Mouse (Mus musculus) myocyte (in vitro differentiated cells): ENCODE data around the gene Vegfb. TPM values are rescaled to one million over a fixed set of nuclear protein-coding genes. Genes with fewer than 3 reads are reported as not detected.

Experiments
- H3K27me3 ChIP-seq: one replicate; pipeline ENCODE4 v1.6.1; 2011; ENCODE audit not compliant: control insufficient read depth, insufficient read depth, insufficient read length
- H3K36me3 ChIP-seq: one replicate; pipeline ENCODE4 v1.6.1; 2011; ENCODE audit not compliant: control insufficient read depth, insufficient read depth
- H3K4me2 ChIP-seq: one replicate; pipeline ENCODE4 v1.6.1; 2011; ENCODE audit warnings: low read depth, control low read depth
- H3K4me3 ChIP-seq: one replicate; pipeline ENCODE4 v1.5.1; 2011; ENCODE audit warnings: mild to moderate bottlenecking, control low read depth, moderate library complexity
- H3K79me2 ChIP-seq: one replicate; pipeline ENCODE4 v1.6.1; 2011; ENCODE audit not compliant: control insufficient read depth, insufficient read depth
- H3ac ChIP-seq: one replicate; pipeline ENCODE4 v1.6.1; 2011; ENCODE audit not compliant: control insufficient read depth, insufficient read length
- CEBPB ChIP-seq: IDR thresholded peaks from 2 replicates; pipeline ENCODE4 v1.6.1; 2011; ENCODE audit warnings: mild to moderate bottlenecking, moderate library complexity; ENCODE audit not compliant: poor library complexity, insufficient read depth, severe bottlenecking
- E2F4 ChIP-seq: IDR thresholded peaks from one replicate; pipeline ENCODE4 v1.6.1; 2011; ENCODE audit warnings: mild to moderate bottlenecking, control low read depth, moderate library complexity; ENCODE audit not compliant: insufficient read depth
- MAX ChIP-seq: IDR thresholded peaks from one replicate; pipeline ENCODE4 v1.6.1; 2011; ENCODE audit warnings: low read depth, mild to moderate bottlenecking, control low read depth
- MYOD1 ChIP-seq, 3 experiments: IDR thresholded peaks; one replicate each; pipeline ENCODE4 v1.6.1; 2011; ENCODE audit warnings: control low read depth in 2 of 3, low read depth in 2 of 3, mild to moderate bottlenecking in 2 of 3, moderate library complexity in 1 of 3; ENCODE audit not compliant: insufficient read length in 2 of 3, control insufficient read depth in 1 of 3
- MYOG ChIP-seq, 3 experiments: IDR thresholded peaks; one replicate each; pipeline ENCODE4 v1.6.1; 2011; ENCODE audit warnings: control low read depth in 2 of 3, low read depth in 2 of 3, mild to moderate bottlenecking in 2 of 3; ENCODE audit not compliant: insufficient read length in 2 of 3, control insufficient read depth in 1 of 3, insufficient read depth in 1 of 3
- POLR2A ChIP-seq: IDR thresholded peaks from one replicate; pipeline ENCODE4 v1.6.1; 2011; ENCODE audit warnings: low read depth, mild to moderate bottlenecking, control low read depth, moderate library complexity; ENCODE audit not compliant: insufficient read length
- POLR2AphosphoS2 ChIP-seq: IDR thresholded peaks from one replicate; pipeline ENCODE4 v1.6.1; 2011; ENCODE audit warnings: low read depth, control low read depth; ENCODE audit not compliant: insufficient read length
- REST ChIP-seq: IDR thresholded peaks from one replicate; pipeline ENCODE4 v1.6.1; 2011; ENCODE audit warnings: mild to moderate bottlenecking, control low read depth, moderate library complexity; ENCODE audit not compliant: insufficient read depth, insufficient read length
- SRF ChIP-seq: IDR thresholded peaks from one replicate; pipeline ENCODE4 v1.6.1; 2011; ENCODE audit warnings: low read depth; ENCODE audit not compliant: control insufficient read depth, insufficient read length
- TCF12 ChIP-seq: IDR thresholded peaks from one replicate; pipeline ENCODE4 v1.6.1; 2011; ENCODE audit warnings: mild to moderate bottlenecking, control low read depth; ENCODE audit not compliant: poor library complexity, insufficient read depth, severe bottlenecking
- TCF3 ChIP-seq: IDR thresholded peaks from one replicate; pipeline ENCODE4 v1.6.1; 2011; ENCODE audit warnings: low read depth, control low read depth; ENCODE audit not compliant: insufficient read length
- USF1 ChIP-seq: IDR thresholded peaks from one replicate; pipeline ENCODE4 v1.6.1; 2011; ENCODE audit warnings: low read depth, mild to moderate bottlenecking, control low read depth, moderate library complexity
- polyA plus RNA-seq: library from polyadenylated mRNA; unstranded; fragments of >200 nt; fragmentation: generic; extraction: Trizol; gene quantifications from one replicate; pipeline ENCODE4 v1.2.1, GENCODE M21; 2012; ENCODE audit warnings: missing spikeins

Vegfb gene
- polyA plus RNA-seq, 1 experiment, result 49.2 TPM

DNA sequence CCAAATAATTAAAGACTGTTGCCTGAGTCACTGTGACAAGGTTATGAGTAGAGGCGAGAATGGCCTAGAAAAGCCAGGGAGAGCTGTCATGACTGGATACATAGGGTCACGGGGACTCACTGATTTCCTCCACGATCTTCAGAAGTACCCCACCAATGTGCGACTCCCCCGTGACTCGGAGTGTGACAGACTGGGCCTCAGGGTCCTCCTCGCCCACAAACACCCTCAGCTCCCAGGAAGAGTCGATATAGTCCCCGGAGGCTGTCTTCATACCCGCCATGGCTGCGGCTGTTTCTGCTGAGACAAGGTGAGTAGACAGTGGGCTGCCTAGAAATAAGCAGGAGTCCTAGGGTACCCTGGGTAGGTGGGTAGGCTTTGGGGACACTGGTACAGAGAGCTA is 31.1 kb upstream of the Vegfb start:
- TF ChIP-seq SRF (no peak), TCF3 (no peak), REST (no peak), TCF12 (no peak), CEBPB (no peak), POLR2AphosphoS2 (no peak), MYOG (IDR thresholded peaks at IDR 0.05; ENCODE audit: control insufficient read depth in 1 of 3, insufficient read depth in 1 of 3, insufficient read length in 2 of 3, low read depth in 2 of 3) (no peak), POLR2A (no peak), MYOD1 (IDR thresholded peaks at IDR 0.05; ENCODE audit: control insufficient read depth in 1 of 3, insufficient read length in 2 of 3, low read depth in 2 of 3) (no peak), E2F4 (no peak), USF1 (no peak), MAX (no peak)
- Histone ChIP-seq H3K4me2 (no peak overlapping the region), H3K79me2 (no peaks in the 10 kb centered on the region), H3K27me3 (no peaks in the 10 kb centered on the region), H3ac (no peak overlapping the region), H3K4me3 (no peak overlapping the region), H3K36me3 (peaks cover 37% of the 10 kb centered on the region)

DNA sequence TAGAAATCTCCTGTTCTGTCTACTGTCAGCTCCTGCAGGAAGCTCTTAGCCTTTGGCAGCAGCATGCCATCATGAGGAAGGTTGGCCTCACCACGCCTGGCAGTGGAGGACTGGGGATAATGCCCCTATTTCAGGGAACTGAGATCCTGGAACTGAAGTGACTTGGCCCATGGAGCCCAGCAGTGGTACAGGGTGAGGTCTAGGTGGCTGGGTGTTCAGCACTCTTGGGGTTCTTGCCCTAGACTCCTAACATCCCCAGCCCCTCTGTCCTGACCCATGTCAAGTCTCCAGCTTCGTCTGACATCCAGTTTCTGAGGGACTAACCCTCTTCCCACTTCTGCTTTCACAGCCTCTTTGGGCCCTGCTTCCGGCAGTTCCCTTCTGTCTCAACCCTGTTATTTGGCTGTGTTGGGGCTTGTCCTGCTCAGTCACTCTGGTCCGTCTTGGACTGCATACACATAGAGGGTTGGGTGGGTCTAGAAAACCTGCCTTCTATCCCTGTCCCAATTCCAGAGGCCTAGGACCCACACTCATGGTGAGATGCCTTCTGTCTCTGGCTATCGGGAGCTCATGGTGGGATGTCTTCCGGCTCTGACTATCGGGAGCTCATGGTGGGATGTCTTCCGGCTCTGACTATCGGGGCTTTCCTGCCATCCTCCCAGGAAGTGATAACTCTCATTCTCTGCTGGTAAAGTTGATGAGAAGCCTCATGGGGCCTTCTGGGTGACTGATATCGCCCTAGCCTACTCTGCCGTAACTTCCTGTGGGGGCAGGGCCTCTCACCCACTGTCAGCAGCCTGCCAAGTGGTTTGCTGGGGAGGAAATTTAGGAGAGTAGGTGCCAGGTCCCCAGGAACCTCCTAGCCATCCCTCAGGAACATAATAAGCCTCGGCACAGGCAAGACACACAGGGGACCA is 30.3 kb upstream of the Vegfb start:
- TF ChIP-seq E2F4, result no peak
- TF ChIP-seq TCF3, result no peak
- TF ChIP-seq SRF, result no peak
- TF ChIP-seq USF1, result no peak
- TF ChIP-seq POLR2A, result no peak
- TF ChIP-seq MAX, result no peak
- TF ChIP-seq TCF12, result no peak
- TF ChIP-seq REST, result no peak
- no peak for TF ChIP-seq MYOD1 (IDR thresholded peaks at IDR 0.05; ENCODE audit: control insufficient read depth in 1 of 3, insufficient read length in 2 of 3, low read depth in 2 of 3)
- no peak for TF ChIP-seq POLR2AphosphoS2
- no peak for TF ChIP-seq CEBPB
- no peak for TF ChIP-seq MYOG (IDR thresholded peaks at IDR 0.05; ENCODE audit: control insufficient read depth in 1 of 3, insufficient read depth in 1 of 3, insufficient read length in 2 of 3, low read depth in 2 of 3)
- H3K27me3 ChIP-seq, result no peaks in the 10 kb centered on the region
- H3K4me2 ChIP-seq, result no peak overlapping the region

DNA sequence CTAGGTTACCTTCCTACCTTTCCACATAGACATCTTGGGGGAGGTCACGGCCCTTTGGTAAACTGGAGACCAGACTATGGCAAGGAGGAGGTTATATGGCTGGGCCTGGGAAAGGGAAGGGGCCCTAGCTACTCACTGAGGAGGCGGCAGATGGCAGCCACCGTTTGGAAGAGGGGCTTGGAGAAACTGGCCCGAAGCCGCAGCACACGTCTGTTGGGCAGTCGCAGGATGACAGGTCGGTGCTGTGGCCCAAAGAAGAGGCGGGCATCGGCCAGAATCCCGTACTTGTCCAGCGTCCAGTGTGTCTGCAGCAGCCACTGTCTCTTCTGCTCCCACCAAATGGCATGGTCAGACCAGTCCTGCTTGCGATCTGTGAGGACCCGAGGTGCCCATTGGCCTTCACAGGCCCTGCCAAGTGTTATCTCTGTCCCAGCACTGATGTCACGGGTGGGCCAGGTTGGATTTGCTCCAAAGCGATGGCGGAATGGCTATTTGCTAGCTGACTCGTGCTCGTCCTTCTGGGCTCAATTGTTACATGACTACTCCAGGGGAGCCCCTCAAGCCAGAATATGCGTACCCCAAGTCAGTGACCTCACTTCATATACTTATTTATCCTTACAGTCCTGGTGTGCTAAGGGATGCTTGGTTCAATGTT is 27.2 kb upstream of the Vegfb start:
- Histone ChIP-seq H3K4me3 (no peak overlapping the region), H3K79me2 (no peaks in the 10 kb centered on the region), H3K36me3 (peaks cover under 1% of the 10 kb centered on the region), H3ac (no peak overlapping the region), H3K27me3 (no peaks in the 10 kb centered on the region), H3K4me2 (no peak overlapping the region)
- TF ChIP-seq POLR2A (no peak), USF1 (no peak), TCF3 (no peak), MAX (no peak), SRF (no peak), CEBPB (no peak), TCF12 (no peak), REST (no peak), MYOG (IDR thresholded peaks at IDR 0.05; ENCODE audit: control insufficient read depth in 1 of 3, insufficient read depth in 1 of 3, insufficient read length in 2 of 3, low read depth in 2 of 3) (no peak), POLR2AphosphoS2 (no peak), E2F4 (no peak), MYOD1 (IDR thresholded peaks at IDR 0.05; ENCODE audit: control insufficient read depth in 1 of 3, insufficient read length in 2 of 3, low read depth in 2 of 3) (no peak)

More for the DNA sequence above, 30.3 kb upstream of the Vegfb start:
- Histone ChIP-seq H3ac (no peak overlapping the region), H3K79me2 (no peaks in the 10 kb centered on the region), H3K36me3 (peaks cover 30% of the 10 kb centered on the region), H3K4me3 (no peak overlapping the region)

GRCm38 (mm10) chr19:7013984-7014383 is 26.5 kb upstream of the Vegfb start:
- Histone ChIP-seq H3ac (no peak overlapping the region), H3K4me2 (no peak overlapping the region), H3K36me3 (no peaks in the 10 kb centered on the region), H3K79me2 (no peaks in the 10 kb centered on the region), H3K27me3 (no peaks in the 10 kb centered on the region), H3K4me3 (no peak overlapping the region)
- no peak for TF ChIP-seq TCF12
- no peak for TF ChIP-seq TCF3
- no peak for TF ChIP-seq SRF
- no peak for TF ChIP-seq CEBPB
- TF ChIP-seq E2F4, result no peak
- no peak for TF ChIP-seq POLR2AphosphoS2
- TF ChIP-seq USF1, result no peak
- no peak for TF ChIP-seq REST
- no peak for TF ChIP-seq MYOG (IDR thresholded peaks at IDR 0.05; ENCODE audit: control insufficient read depth in 1 of 3, insufficient read depth in 1 of 3, insufficient read length in 2 of 3, low read depth in 2 of 3)
- TF ChIP-seq POLR2A, result no peak
- TF ChIP-seq MAX, result no peak
